Mouse (Mus musculus): ENCODE data around the gene Cwc15. TPM values are rescaled to one million over a fixed set of nuclear protein-coding genes. Genes with fewer than 3 reads are reported as not detected.

The Cwc15 gene
- polyA plus RNA-seq, 2 experiments = 39.1 to 63.2 TPM

- H3K4me2 ChIP-seq (ENCODE audit: low read depth) = no peak overlapping the region
- no peaks in the 10 kb centered on the region for H3K9me3 ChIP-seq (ENCODE audit: control insufficient read depth, low read length)
- no peak overlapping the region for H3K9ac ChIP-seq (replicated peaks)
- H3K27me3 ChIP-seq (ENCODE audit: control insufficient read depth, insufficient read depth, low read length) = no peaks in the 10 kb centered on the region
- DNase-seq (ENCODE audit: low read depth in 3 of 3, low spot score in 3 of 3) = no peak
- H3K36me3 ChIP-seq (replicated peaks; ENCODE audit: control insufficient read depth, insufficient read depth, low read depth) = no peaks in the 10 kb centered on the region
- no peak for ATAC-seq (ENCODE audit: insufficient read depth)
- 53% methylated on average over 2 of the region's 2 CpGs for WGBS (ENCODE audit: insufficient replicate concordance)
- H3K4me3 ChIP-seq (ENCODE audit: insufficient read depth in 1 of 2, low read depth in 2 of 2, low read length in 2 of 2) = no peak overlapping the region
- no peak overlapping the region for H3K27ac ChIP-seq
- no peak for TF ChIP-seq EP300 (IDR thresholded peaks at IDR 0.05; ENCODE audit: low read depth)
- no peak for TF ChIP-seq CTCF (IDR thresholded peaks at IDR 0.05; ENCODE audit: low read depth)
- H3K4me1 ChIP-seq (replicated peaks; ENCODE audit: control insufficient read depth in 2 of 2, insufficient read depth in 2 of 2, low read length in 1 of 2) = no peaks in the 10 kb centered on the region
Observed at GRCm38 (mm10) chr9:14533659-14534058, 33.2 kb downstream of the Cwc15 start.

DNA sequence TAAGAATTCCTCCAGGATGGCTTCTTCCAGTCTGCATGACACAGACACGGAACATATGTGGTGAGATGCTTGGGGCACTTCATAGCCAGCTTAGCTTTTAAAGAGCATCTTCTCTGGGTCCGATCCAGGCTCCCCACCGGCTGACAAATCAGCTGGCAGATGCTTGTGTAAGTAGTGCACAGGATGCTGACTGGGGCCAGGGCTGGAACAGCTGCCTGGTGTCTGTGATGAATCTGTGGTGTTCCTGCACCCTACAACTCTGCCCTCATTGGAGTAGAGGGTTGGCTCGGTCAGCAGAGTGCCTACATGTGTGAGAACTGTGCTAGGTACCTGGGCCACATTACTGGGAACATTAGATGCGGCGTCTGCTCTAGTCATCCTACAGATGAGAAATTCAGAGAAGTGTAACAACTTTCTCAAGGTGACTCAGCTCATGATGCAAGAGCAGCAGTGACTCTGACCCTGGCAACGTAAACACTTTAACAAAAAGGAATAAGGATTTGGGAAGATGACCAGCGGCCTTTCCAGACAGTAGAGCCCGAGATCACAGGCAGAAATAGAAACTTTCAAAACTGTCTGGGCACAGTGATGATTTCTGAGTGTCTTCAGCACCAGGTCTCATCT, 34.5 kb downstream of the Cwc15 start:
- Histone ChIP-seq H3K9ac (replicated peaks) (no peak overlapping the region), H3K4me2 (ENCODE audit: low read depth) (no peak overlapping the region), H3K9me3 (ENCODE audit: control insufficient read depth, low read length) (no peaks in the 10 kb centered on the region), H3K4me3 (ENCODE audit: insufficient read depth in 1 of 2, low read depth in 2 of 2, low read length in 2 of 2) (no peak overlapping the region), H3K27ac (no peak overlapping the region), H3K36me3 (replicated peaks; ENCODE audit: control insufficient read depth, insufficient read depth, low read depth) (no peaks in the 10 kb centered on the region), H3K27me3 (ENCODE audit: control insufficient read depth, insufficient read depth, low read length) (no peaks in the 10 kb centered on the region), H3K4me1 (replicated peaks; ENCODE audit: control insufficient read depth in 2 of 2, insufficient read depth in 2 of 2, low read length in 1 of 2) (no peaks in the 10 kb centered on the region)
- TF ChIP-seq EP300 (IDR thresholded peaks at IDR 0.05; ENCODE audit: low read depth) (no peak), CTCF (IDR thresholded peaks at IDR 0.05; ENCODE audit: low read depth) (no peak)
- ATAC-seq (ENCODE audit: insufficient read depth) = no peak
- WGBS (ENCODE audit: insufficient replicate concordance) = 64% methylated on average over 9 of the region's 9 CpGs
- DNase-seq (ENCODE audit: low read depth in 3 of 3, low spot score in 3 of 3) = no peak

DNA sequence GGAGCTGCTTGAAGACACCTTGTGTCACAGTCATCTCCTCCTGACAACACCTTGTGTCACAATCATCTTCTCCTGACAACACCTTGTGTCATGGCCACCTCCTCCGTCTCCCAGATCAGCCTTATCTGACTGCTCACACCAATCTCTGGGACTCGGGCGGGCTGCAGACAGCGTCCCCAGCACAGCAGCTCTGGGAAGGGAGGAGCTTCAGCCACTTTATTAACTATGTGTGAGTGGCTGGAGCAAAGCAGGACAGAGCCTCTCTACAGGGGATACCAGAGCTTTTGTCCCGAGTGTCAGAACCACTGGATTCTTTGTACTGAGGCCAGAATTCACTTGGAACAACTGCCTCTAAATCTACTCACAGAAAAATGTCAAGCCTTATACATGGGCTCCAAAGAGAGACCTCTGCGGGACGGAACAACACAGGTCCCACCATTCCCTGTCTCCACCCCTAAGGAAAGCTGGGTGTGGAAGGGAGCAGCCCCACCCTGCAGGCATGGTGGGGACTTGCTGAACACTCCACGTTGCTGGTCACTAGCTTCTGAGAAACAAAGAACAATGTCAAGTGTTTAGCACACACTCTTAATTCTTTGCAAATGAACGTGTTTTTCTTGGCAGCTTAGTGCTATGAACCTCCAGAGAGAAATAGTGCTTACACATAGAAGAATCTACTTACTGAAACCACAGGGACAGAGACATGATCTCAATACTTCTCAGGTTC, 43.8 kb downstream of the Cwc15 start:
- Histone ChIP-seq H3K27me3 (ENCODE audit: control insufficient read depth, insufficient read depth, low read length) (no peaks in the 10 kb centered on the region), H3K4me1 (replicated peaks; ENCODE audit: control insufficient read depth in 2 of 2, insufficient read depth in 2 of 2, low read length in 1 of 2) (no peaks in the 10 kb centered on the region), H3K4me3 (ENCODE audit: insufficient read depth in 1 of 2, low read depth in 2 of 2, low read length in 2 of 2) (no peak overlapping the region), H3K36me3 (replicated peaks; ENCODE audit: control insufficient read depth, insufficient read depth, low read depth) (no peaks in the 10 kb centered on the region), H3K9ac (replicated peaks) (no peak overlapping the region), H3K27ac (no peak overlapping the region), H3K4me2 (ENCODE audit: low read depth) (no peak overlapping the region), H3K9me3 (ENCODE audit: control insufficient read depth, low read length) (no peaks in the 10 kb centered on the region)
- no peak for TF ChIP-seq EP300 (IDR thresholded peaks at IDR 0.05; ENCODE audit: low read depth)
- no peak for TF ChIP-seq CTCF (IDR thresholded peaks at IDR 0.05; ENCODE audit: low read depth)
- ATAC-seq (ENCODE audit: insufficient read depth) (no peak), DNase-seq (ENCODE audit: low read depth in 3 of 3, low spot score in 3 of 3) (no peak)
- 46% methylated on average over 9 of the region's 9 CpGs for WGBS (ENCODE audit: insufficient replicate concordance)

- no peak for TF ChIP-seq EP300 (IDR thresholded peaks at IDR 0.05; ENCODE audit: low read depth)
- TF ChIP-seq CTCF (IDR thresholded peaks at IDR 0.05; ENCODE audit: low read depth) = no peak
- 52% methylated on average over 12 of the region's 12 CpGs for WGBS (ENCODE audit: insufficient replicate concordance)
- H3K27ac ChIP-seq = no peak overlapping the region
- ATAC-seq (ENCODE audit: insufficient read depth) = no peak
- H3K27me3 ChIP-seq (ENCODE audit: control insufficient read depth, insufficient read depth, low read length) = no peaks in the 10 kb centered on the region
- no peaks in the 10 kb centered on the region for H3K9me3 ChIP-seq (ENCODE audit: control insufficient read depth, low read length)
- no peak overlapping the region for H3K4me3 ChIP-seq (ENCODE audit: insufficient read depth in 1 of 2, low read depth in 2 of 2, low read length in 2 of 2)
- no peak for DNase-seq (ENCODE audit: low read depth in 3 of 3, low spot score in 3 of 3)
- H3K4me1 ChIP-seq (replicated peaks; ENCODE audit: control insufficient read depth in 2 of 2, insufficient read depth in 2 of 2, low read length in 1 of 2) = no peaks in the 10 kb centered on the region
- H3K36me3 ChIP-seq (replicated peaks; ENCODE audit: control insufficient read depth, insufficient read depth, low read depth) = no peaks in the 10 kb centered on the region
- H3K4me2 ChIP-seq (ENCODE audit: low read depth) = no peak overlapping the region
- H3K9ac ChIP-seq (replicated peaks) = no peak overlapping the region
Observed at GRCm38 (mm10) chr9:14547584-14548365, 47.4 kb downstream of the Cwc15 start.

DNA sequence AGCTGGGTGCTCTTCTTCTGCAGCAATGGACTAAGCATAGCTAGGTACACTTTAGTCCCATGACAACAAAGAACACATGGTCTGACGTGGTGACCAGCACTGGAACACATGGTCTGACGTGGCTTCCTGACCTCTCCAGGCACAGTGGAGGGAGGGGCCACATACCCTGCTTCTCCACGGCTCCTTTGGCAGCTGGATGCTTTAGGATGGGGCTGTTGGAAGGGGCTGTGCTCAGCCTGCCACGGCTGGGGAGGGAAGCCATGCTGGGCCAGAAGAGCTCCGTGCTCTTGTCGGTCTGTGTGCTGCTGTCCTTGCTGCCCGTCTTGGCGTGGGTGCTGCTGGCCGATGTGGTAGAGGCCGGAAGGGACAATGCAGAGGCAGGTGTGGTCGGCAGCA, 47.9 kb downstream of the Cwc15 start:
- Histone ChIP-seq H3K9ac (replicated peaks) (no peak overlapping the region), H3K4me2 (ENCODE audit: low read depth) (no peak overlapping the region), H3K9me3 (ENCODE audit: control insufficient read depth, low read length) (no peaks in the 10 kb centered on the region), H3K4me3 (ENCODE audit: insufficient read depth in 1 of 2, low read depth in 2 of 2, low read length in 2 of 2) (no peak overlapping the region), H3K27ac (no peak overlapping the region), H3K27me3 (ENCODE audit: control insufficient read depth, insufficient read depth, low read length) (no peaks in the 10 kb centered on the region), H3K36me3 (replicated peaks; ENCODE audit: control insufficient read depth, insufficient read depth, low read depth) (no peaks in the 10 kb centered on the region), H3K4me1 (replicated peaks; ENCODE audit: control insufficient read depth in 2 of 2, insufficient read depth in 2 of 2, low read length in 1 of 2) (no peaks in the 10 kb centered on the region)
- TF ChIP-seq CTCF (IDR thresholded peaks at IDR 0.05; ENCODE audit: low read depth) (no peak), EP300 (IDR thresholded peaks at IDR 0.05; ENCODE audit: low read depth) (no peak)
- no peak for DNase-seq (ENCODE audit: low read depth in 3 of 3, low spot score in 3 of 3)
- 58% methylated on average over 11 of the region's 11 CpGs for WGBS (ENCODE audit: insufficient replicate concordance)
- no peak for ATAC-seq (ENCODE audit: insufficient read depth)

Data from liver, embryonic 14.5 days (tissue).